Mouse (Mus musculus) heart, embryonic 14.5 days (tissue): ENCODE results near the gene Tpx2. TPM values are rescaled to one million over a fixed set of nuclear protein-coding genes. Genes with fewer than 3 reads are reported as not detected.

Experiments
- microRNA-seq: library from miRNA; unstranded; fragments of <30 nt; microRNA quantifications from one replicate; pipeline ENCODE4, GENCODE M21; 2016
- polyA plus RNA-seq: library from polyadenylated mRNA; unstranded; fragments of >200 nt; fragmentation: Nextera tagmentation; extraction: Ambion mirVana; gene quantifications from 2 replicates; pipeline ENCODE4 v1.2.1, GENCODE M21; 2014

Tpx2 gene
- polyA plus RNA-seq, 1 experiment from 2014 or later: 60.8 TPM

Small RNAs within 50 kb of the gene (microRNA-seq; reads per million reads assigned to microRNA genes)
- gene Mir5622: 0.84 reads per million

Other genes starting within 250 kb of the Tpx2 start
- not detected in 2 replicates for gene Defb45, start 248.6 kb upstream of the Tpx2 start, polyA plus RNA-seq
- gene Defb36, start 243.6 kb upstream of the Tpx2 start, polyA plus RNA-seq: not detected in 2 replicates
- 0.94 and 0.95 TPM in 2 replicates for gene Defb25, start 224.9 kb upstream of the Tpx2 start, polyA plus RNA-seq
- 13.0 and 13.2 TPM in 2 replicates for gene Rem1, start 221.0 kb upstream of the Tpx2 start, polyA plus RNA-seq
- 70.6 and 74.6 TPM in 2 replicates for gene H13, start 178.5 kb upstream of the Tpx2 start, polyA plus RNA-seq
- gene Mcts2, start 160.9 kb upstream of the Tpx2 start, polyA plus RNA-seq: 20.8 and 25.6 TPM in 2 replicates
- 56.8 and 61.1 TPM in 2 replicates for gene Id1, start 111.7 kb upstream of the Tpx2 start, polyA plus RNA-seq
- 18.5 and 18.6 TPM in 2 replicates for gene Cox4i2, start 93.8 kb upstream of the Tpx2 start, polyA plus RNA-seq
- 59.0 and 68.1 TPM in 2 replicates for gene Bcl2l1, start 16.2 kb upstream of the Tpx2 start, polyA plus RNA-seq
- gene Mylk2, start 63.4 kb downstream of the Tpx2 start, polyA plus RNA-seq: not detected in 2 replicates
- 5.3 and 5.6 TPM in 2 replicates for gene Foxs1, start 85.2 kb downstream of the Tpx2 start, polyA plus RNA-seq
- not detected in 2 replicates for gene Dusp15, start 103.7 kb downstream of the Tpx2 start, polyA plus RNA-seq
- 0.30 TPM in 1 of 2 replicates, not detected in the other for gene Ttll9, start 114.5 kb downstream of the Tpx2 start, polyA plus RNA-seq
- gene Pdrg1, start 167.5 kb downstream of the Tpx2 start, polyA plus RNA-seq: 78.2 and 85.4 TPM in 2 replicates
- gene Xkr7, start 183.9 kb downstream of the Tpx2 start, polyA plus RNA-seq: not detected in 2 replicates
- 6.5 and 7.9 TPM in 2 replicates for gene Ccm2l, start 218.0 kb downstream of the Tpx2 start, polyA plus RNA-seq